Mouse (Mus musculus) brain, adult 2 months (tissue): ENCODE measurements at regions not wholly inside any gene's neighbourhood (a gene's known extent, or its start where the extent isn't known, plus 50 kb on each side); places are given as distances from the start of the nearest gene placed in this dataset.

Experiments used
- DNase-seq: peaks from one replicate; pipeline ENCODE4 v3.0.0; 2011; ENCODE audit warnings: low read depth, low spot score

DNA sequence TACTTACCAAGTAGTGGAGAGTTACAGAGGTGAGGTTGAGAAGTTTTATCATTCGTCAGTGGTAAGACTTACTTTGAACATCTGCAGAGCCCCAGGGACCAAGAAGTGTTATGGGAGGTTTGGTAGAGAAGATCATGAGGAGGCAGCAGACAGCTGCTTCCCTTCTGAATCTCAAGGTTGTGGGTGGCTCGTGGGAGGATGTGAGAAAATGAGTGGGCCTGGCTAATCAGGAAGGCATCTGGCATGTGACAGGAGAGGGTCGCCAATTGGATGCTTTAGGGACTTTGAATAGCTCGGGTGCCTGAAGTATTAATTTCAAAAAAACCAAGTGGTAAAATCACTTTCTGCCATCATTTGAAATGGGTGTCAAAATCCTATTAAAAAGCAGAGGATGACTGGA, 258.9 kb downstream of the Sqor start:
- DNase-seq = peak; percentile 82

DNA sequence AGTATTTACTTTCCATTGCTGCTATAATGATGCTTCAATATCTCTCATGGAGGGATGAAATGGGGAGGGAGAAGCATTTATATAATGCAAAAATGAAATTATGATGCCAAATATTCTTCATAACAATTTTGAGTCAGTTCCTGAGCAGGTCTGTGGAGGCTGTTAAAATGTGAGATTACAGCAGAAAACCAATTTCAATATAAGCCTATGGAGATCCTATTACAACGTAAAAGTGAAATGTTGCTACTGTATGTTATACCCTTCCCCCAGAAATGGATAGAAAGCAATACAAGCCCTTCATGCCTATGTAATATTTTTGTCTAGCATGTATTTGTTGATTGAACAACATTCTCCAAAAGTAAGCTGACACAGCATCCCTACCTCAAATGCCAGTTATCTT, 259.3 kb downstream of the Sqor start:
- no peak for DNase-seq

DNA sequence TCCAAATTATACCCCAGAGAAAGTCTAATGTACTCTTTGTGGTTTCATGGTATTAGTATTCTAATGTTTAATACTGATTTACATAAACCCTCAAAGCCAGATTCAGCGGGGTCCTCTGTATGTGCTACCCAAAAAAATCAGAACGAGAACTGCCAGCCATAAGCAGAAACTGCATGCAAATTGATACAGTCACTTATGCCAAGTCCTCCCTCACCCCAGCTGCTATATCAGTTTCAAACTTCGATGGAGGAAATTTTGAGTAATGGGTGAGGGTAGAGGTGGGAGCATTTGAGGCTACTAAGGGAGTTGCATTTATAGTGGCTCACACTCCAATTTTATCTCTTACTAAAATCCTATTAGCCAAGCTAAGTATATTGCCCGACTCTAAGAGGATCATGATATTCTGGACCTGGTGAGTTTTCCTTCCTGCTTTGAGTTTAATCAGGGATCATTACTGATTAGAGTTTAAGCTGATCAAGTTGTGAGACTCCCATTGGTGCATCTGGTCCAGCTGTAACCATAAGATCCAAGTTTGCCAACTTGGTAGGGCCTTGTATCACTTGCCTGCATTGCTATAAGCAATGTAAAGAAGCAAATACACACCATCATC, 260.0 kb downstream of the Sqor start:
- peak; percentile 69 for DNase-seq

DNA sequence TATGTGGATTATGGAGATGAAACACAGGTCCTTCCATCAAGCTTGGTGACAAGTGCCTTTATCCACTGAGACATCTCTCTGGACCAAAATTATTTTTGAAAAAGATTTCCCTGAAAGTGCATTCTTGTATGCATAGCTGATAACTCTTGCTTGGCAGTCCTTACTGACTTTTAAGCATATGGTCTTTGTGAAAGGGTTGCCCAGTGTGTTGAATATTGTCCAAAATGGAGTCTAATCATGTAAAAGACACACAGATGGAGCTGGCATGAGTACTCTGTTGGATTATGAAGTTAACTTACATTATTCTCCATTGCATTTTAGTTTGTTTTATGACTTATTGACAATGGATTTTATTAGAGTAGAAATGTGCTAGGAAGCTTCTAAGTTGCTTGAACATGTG, 282.3 kb downstream of the Sqor start:
- DNase-seq = no peak

DNA sequence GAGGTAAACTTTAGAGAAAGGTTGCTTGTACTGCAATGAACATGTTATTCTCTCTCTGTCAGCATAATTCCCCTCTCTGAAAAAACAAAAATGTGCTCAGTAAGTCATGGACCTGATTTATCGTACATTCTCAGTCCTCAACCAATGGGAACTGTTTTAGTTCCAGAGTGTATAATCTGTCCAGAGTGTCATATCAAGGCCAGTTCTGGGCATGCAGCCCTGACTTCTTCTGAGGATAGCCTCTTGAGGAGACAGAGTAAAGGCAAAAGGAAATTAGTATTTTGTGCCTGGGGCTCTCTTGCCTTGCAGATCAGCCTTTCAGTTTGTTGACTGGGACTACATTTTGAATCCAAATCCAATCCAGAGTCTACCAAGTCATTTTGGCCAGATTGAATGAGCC, 299.6 kb downstream of the Sqor start:
- DNase-seq = no peak

DNA sequence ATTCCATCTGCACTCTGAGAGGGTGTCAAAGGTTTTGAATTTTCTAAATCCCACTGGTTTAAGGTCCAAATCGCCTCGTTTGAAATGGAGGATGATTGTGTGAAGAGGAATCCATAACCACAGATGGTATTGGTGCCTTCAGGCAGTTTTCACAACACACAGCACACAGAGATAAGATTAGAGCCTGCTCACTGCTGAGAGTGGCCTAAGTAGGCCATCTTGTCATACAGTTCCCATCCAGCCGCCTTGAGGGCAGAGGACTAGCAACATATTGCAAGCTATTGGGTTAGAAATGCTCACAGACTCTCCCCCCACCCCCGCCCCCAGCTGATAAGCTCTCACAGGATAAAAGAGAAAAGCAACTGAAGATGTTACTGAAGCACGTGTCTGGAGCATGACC, 303.8 kb downstream of the Sqor start:
- peak; percentile 27 for DNase-seq

DNA sequence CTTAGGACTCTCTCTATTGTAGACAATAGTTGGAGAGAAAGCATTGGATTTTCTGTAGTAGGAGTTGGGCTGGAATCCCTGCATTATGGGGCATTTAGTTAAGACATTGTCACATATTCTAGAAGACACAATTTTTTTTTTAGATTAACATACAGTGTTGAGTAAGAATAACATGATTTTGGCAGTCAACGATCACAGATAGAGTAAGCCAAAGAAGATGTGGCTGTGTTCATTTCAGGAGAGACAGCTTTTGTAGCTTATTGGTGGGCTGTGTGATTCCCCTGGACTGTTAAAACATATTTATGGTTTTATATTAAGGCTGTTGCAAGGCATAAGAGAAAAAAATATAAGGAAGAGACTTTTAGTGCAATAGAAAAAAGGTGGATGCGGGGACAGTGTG, 307.6 kb downstream of the Sqor start:
- peak; percentile 20 for DNase-seq

DNA sequence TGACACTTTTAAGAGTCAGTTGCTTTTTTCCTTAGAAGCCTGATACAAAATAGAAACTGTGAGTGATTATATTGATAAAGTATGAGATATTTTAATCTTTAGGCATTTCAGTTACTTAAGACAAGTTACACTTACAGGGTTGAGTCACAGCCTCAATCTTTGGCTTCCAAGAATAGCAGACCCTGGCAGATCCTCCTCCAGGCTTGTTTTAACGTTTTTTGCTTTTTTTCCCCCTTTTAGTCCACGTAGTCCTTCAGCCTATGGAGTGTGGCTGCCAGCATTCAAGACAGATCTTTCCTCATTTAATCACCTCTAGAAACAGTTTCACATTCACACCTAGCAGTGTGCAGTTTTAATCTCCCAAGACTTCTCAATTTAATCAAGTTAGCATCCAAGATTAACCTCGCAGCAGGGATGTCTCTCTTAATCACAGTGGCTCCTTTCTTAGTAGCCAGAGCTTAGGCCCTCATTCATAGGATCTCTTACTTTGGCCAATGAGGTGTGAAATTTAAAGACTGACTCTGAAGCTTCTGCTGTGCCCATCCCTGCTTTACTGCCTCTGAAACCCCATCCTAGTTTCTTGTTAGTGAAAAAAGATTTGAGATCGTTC, 308.5 kb downstream of the Sqor start:
- DNase-seq = peak; percentile 66

DNA sequence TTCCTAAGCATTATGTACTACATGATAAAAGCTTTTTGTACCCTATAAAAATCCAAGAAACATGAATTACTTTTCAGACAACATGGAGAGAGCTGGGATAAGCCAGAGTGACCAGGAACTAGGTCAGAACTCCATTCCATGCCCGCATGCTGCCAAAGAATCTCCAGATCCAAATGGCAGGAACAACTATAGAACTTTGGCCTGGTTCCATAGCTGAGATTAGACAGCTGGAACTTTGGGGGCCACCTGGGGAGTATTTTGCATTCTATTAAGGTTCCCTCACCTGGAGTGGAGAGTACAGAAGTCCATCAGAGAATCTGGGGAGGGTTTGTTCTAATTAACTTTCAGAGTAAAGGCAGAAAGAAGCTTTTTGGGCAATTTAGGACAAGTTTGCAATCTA, 327.7 kb downstream of the Sqor start:
- peak; percentile 21 for DNase-seq

DNA sequence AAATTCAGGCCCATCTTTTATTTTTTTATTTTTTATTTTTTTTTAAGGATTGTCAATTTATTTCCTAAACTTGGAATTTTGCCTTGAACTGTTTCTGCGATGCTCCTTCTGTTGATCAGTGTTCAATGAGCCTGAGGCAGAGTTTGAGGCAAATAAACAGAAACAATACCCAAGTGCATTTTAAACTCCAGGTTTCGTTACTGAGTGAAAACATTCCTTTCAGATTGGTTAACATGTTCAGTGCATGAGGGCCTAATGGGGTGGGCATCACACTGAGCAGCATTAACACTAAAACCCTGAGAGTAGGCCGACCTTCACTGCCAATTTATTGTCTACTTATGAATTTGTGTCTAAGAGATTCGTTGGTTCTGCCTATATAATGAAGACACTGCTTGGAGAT, 338.5 kb downstream of the Sqor start:
- DNase-seq = no peak

DNA sequence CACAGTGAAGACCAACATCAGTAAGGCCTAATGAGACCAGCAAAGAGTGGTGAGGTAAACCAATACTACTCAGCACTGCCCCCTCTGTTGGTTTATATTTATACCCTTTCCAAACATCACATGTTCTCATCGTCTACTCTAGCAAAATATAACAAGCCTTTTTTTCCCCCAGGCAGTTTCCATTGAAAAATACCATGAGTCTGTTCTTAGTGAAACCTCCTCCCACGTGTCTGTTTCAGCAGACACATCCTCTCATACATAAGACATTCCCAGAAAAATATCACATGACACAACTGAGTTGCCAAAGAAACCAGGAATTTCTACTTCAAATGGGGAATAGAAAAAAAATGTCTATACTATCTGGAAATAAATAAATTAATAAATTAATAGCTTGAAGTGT, 366.5 kb downstream of the Sqor start:
- DNase-seq = peak; percentile 8

DNA sequence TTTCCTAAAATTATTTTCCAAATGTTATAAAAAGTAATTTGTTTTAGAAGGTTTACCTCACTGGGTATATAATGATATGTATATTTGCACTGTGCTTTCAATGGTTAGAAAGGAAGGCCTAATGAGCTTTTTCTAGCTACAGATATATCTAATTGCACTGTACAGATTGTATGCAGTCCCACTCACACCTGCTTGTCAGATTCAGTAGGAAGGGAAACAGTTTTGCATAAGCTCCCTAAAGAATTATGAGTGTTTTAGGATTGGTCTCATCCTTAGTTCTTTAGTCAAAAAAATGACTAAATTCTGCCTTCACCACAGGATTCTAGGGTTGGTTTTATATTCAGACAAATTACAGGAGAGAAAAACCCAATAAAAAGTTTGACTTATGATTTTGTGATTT, 388.1 kb downstream of the Sqor start:
- peak; percentile 64 for DNase-seq

DNA sequence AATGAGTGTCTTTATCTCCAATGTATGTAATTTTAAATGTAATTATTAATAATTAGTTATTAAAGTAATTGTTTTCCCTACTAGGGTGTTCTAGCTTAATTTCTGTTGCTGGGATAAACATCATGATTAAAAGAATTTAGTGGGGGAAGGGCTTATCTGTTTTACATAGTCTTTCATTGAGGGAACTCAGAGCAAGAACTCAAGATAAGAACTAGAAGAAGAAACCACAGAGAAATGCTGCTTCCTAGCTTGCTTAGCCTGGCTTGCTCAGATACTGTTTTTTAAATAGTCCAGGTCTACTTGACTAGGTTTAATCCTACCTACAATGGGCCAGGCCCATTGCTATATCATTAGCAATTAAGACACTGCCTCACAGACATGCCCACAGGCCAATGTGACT, 400.3 kb downstream of the Sqor start:
- no peak for DNase-seq

DNA sequence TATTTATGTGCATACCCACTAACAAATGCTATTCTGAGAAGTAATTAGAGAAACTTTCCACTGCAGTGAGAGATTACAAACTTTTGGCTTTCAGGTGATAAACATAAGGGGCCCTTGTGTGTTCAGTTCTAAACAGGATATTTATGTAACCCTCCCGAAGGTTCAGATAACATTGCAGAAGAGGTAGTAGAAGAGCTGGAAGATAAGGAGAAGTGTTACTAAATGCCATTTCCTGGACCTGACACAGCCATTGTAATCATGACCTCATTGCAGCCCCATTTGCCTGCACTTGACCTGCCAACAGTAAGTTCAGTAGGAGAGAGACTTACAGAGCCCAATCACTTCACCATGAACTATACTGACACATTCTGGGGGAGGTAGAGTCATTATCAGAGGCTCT, 405.6 kb downstream of the Sqor start:
- no peak for DNase-seq

DNA sequence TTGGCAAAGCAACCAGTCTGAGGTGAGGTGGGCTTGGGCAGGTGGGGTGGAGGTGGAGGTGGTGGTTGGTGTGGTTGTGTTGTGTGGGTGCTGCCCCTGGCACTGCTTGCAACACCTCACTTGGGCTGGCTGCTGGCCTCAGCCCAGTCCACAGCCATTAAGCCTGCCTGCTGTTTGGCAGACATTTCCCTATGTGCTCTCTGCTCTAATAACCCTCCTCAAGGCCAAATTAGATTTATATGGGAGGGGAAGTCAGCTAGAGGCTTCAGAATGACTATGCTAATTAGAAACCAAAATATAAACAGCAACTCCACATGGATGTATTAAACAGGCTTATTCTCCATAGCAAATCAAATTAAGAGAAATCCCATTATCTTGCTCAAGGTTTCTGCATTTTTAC, 417.2 kb downstream of the Sqor start:
- DNase-seq = no peak

DNA sequence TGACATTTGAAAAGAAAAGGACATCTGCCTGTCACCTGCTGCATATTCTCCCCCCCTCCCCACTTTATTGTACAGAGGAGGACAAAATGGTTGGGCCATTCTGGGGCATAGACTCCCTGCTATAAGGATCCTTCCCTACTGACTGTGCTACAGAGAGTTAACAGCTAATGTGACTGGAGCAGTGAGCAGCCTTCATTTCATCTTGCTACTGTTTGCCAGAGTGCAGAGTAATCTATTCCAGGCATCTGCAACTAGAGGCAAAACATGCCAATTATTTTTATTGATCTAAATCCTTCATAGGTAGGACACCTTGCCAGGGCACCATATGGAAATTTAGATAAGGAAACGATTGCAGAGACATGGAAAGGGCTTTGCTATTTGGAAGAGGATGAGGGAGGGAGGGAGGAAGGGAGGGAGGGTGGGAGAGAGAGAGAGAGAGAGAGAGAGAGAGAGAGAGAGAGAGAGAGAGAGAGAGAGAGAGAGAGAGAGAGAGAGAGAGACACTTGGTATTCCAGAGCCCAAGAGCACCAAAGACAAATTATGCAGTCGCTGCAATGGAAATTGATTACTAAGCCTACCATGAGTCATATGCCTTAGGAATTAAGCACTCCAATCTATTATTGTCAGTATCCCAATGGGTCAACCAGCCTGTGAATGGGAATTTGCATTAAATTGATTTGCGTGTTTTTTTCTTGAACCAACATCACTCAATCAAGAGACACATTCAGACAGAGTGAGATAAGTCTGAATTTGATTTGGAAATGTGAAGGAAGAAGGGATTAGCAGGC, 426.0 kb downstream of the Sqor start:
- no peak for DNase-seq

DNA sequence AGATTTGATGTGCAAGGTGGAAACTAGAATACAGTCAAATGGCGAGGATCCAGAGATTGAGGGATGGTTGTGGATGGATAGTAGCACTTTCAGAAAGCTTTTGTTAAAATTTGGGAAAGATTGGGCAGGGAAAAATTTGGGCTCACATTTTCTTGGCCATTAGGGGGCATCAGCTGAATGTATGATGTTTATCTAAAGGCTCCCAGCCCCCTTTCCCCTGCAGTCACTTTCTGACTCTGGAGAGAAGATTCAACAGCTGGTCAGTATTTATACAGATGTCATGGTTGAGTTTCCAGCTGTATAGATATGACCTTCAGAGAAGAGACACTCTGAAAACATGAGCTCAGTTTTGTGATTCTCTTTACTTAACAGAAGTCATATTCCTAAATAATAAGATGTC, 429.5 kb downstream of the Sqor start:
- peak; percentile 38 for DNase-seq
